Mouse (Mus musculus): Measurements from ENCODE around the gene Itpr3.
A peak's percentile ranks its signal among the peaks of the same experiment; 100 is the strongest.

Gene Itpr3

DNA sequence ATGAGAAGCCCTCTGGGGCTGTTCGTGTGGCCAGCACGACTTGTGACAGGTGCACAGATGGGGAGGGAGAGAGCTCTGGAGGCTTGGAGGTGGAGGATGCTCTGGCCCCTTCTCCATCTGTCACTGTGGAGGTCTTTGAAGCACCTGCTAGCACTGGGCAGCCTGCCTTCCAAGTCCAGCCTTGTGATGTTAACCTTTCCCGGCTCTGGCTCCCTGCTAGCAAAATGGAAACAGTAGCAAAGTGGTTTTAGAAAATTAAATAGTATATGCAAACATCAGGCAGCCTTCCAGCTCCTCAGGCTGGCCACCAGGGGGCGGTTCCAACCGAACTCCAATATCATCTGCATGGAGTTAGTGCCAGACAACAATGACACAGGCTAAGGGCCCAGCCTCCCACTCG, 14.5 kb downstream of the Itpr3 start:
- DNase-seq (ENCODE audit: low spot score), result peak; percentile 45

DNA sequence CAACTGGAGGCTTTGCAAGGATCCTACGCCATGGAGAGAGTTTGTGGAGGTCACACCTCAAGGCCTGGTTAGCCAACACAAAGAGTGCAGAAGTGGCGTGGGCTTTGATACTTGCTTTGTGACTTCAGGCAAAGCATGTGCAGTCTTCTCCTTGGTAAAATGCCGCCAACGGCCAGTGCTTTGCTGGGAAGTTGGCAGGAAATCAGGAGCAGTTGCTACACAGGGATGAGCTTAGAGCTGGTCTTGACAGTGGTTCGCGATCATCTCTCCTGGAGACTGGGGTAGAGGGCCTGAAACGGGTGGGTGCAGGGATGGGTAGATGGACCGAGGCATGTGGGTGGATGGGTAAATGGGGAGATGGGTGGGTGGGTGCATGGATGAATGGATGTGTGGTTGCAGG, 15.3 kb downstream of the Itpr3 start:
- no peak for DNase-seq (ENCODE audit: low spot score)

DNA sequence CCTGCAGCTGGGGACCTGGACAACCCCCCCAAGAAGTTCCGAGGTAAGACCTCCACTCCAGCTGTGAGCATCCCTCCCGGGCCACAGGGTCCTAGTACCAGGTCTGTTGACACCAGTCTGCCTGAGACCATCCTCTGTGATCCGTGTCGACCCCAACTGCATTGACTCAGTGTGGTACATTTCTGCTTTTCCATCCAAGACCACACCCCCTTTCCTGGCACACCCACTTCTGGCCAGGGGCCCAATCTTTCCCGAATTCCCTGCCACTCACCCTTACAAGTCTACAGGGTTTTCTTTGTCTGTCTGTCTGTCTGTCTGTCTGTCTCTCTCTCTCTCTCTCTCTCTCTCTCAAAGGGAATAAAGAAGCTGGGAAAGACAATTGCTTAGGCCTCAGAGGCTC, 16.0 kb downstream of the Itpr3 start:
- no peak for DNase-seq (ENCODE audit: low spot score)

DNA sequence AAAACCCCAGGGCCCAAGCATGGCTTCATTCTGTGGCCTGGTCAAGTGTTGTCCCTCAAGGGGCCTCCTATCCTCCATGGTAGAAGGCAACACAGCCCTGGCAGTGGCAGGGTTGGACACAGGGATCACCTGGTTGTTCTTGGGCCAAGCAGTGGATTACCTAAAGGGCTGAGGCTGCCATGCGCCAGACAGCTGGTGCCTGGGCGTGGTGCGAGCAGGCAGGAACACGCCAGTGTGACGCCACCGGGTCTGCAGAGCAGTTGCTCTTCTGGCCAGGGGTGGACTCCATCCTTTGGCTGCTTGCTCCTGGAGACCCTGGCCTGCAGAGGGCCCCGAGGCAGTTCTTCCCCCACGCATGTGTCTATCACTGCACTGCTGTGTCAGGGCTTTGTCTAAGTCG, 16.7 kb downstream of the Itpr3 start:
- peak; percentile 76 for DNase-seq (ENCODE audit: low spot score)

DNA sequence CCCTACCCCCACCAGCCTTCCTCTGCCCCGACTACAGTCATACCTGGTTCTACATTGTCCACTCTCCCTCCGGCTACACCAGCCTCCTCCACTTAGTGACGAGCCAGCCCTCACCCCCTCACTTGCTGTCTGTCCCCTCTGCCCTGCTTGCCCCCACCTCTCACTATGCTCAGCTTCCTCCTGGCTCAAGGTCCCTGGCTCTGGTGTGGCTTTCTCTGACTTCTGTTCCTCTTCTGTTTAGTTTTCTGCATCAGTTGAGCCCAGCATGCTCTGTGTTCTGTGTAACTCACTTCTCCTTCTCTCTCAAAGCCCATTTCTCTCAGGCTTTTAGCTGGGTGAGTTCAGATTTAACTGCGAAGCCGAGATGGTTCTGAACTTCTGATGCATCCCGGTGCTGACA, 17.1 kb downstream of the Itpr3 start:
- DNase-seq (ENCODE audit: low spot score), result no peak

DNA sequence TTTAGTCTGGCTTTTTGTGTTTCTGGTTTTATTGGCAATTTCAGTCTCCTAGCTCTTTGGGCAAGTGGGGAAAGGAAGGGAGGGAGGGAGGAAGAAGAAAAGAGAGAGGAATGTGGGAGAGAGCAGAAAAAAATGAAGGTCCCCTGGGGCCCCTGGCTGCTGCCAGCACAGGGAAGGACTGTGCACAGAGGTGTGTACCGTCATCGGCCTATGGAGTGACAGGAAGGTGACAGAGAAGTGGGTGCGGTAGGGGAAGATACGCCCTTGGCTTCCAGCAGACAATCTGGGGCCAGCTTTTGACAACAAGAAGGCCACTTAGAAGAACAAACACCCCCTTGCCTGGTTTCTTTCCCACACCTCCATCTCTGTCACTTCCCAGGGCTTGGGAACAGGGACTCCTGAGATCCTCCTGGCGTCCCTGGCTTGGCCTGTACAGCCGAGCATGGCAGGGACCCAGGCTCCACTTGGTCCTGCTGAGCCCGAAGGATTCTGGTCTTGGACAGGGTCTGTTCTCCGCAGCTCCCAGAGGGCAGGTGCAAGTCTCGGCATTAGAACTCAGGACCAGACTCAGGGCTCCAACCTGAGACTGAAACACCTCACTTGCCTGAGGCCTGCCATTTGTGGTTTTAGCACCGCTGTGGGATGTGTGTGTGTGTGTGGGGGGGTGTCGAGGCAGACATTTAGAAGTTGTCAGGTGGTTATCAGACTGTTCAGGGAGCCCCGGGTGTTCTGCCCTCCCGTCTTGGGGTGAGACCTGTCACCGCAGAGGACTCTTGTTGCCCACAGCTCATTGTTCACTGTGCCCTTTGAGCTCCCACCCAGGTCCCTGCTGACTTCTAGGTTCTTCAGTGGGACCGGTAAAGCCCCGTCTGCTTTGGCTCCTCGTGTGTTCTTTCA, 18.0 kb downstream of the Itpr3 start:
- DNase-seq (ENCODE audit: low spot score), result no peak

DNA sequence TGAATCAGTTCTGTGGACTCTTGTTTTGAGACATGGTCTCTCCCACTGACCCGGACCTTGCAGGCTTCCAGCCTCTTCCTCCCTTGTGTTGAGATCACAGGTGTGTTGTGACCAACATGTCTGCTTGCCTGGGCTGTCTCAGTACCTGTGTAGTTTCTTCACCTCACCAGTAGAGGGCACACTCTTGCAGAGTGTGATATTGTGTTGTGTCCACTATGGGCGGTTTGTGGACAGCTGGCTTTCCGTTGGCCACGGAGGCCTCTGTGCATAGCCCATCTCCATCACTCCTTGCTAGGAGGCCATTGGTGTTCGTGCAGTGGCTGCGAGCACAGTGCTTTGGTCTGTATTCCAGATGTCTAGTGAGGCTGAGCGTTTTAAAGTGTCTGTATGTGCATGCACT, 20.0 kb downstream of the Itpr3 start:
- DNase-seq (ENCODE audit: low spot score), result no peak

DNA sequence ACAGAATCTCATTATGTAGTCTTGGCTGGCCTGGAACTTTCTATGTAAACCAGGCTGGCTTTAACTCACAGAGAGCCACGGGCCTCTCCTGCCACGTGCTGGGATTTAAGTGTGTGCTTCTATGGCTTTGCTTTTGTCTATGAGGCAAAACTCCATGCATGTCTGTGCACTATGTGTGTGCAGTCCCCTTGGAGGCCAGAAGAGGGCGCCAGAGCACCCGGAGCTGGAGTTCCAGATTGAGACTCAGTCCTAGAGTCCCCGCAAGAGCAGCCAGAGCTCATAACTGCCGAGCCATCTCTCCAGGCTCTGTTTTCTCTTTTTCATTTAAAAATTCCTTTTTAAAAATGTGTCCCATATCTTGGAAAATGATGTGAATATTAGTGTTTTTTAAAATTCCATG, 20.8 kb downstream of the Itpr3 start:
- DNase-seq (ENCODE audit: low spot score), result no peak

DNA sequence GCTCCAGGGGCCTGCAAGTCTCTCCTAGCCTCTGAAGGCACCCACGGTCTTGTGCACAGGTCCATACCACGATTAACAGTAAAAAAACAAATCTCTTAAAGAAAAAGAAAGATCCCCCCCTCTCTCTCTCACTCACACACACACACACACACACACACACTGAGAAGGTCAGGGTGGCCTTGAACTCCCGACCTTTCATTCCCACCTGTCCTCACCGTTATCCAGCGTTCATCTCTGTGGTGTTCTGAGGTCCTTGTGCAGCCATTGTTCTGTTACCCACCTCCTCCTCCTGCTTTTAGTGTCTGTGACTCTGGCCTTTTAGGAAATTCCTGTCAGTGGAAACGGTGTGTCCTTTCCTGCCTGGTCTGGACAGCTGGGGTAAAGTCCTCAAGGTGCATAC, 21.4 kb downstream of the Itpr3 start:
- no peak for DNase-seq (ENCODE audit: low spot score)

DNA sequence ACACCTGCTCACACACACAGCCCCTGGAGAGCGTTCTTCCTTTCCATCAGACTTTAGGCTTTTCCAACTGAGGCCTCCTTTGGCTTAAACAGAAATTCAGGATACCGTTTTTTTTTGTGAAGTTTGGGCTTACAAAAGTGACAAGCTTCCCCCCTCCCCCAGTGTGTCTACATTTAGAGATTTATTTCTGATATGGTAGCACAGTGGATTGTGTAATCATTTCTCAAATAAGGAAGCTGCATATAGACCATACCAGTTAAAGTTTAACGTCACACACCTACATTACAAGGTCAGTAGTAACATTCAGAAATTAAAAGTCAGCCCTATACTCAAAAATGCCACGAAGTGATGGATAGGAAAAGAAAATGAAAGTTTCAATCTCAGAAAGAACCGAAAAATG, 24.8 kb downstream of the Itpr3 start:
- DNase-seq (ENCODE audit: low spot score), result no peak

DNA sequence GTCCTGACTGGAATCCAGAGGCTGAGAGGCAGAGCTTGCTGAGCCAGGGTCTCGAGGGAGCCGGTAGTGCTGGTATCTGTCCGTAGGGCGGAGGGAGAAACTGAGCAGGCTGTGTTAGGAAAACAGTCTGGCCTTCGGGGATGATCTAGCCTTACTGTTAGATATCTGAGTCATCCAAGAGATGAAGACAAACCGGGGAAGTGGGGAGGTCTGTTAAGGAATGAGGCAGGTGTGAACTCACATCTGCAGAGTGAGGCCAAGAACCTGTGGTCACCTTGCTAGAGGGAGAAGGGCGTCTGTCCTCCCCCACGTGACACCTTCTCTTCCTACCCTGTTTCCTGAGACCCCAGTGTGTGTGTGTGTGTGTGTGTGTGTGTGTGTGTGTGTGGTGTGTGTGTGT, 25.7 kb downstream of the Itpr3 start:
- no peak for DNase-seq (ENCODE audit: low spot score)

DNA sequence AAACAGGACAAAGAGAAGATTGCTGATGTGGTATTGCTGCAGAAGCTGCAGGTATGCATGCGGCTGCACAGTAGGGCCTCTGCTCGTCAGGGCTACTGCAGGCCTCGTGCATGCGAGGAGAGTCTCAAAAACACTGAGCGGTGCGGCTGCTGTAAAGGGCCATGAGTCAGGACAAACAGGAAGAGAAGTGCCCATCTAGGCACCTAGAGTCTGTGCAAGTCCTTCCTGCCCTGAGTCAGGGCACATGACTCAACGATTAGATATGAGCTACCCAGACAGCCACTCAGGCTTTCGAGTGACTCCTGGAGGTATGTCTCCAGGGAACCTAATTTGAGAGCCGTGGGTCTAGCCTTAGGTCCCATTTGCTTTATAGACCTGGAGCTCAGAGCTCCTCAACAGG, 26.5 kb downstream of the Itpr3 start:
- DNase-seq (ENCODE audit: low spot score), result peak; percentile 51

DNA sequence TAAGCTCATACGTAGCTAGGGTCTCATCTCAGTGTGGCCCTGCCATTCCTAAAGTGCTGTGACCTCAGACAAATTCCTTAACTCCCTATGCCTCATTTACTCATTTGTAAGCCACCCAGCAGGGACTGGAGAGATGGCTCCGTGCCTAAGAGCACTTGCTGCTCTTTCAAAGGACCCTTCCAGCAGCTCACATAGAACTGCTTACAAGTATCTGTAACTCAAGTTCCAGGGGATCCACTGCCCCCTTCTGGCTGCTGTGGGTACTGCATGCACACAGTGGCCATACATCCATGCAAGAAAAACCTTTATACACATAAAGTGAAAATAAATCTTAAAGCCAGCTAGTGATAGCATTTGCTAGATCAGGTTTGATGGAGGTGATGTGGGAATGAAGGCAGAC, 28.6 kb downstream of the Itpr3 start:
- DNase-seq (ENCODE audit: low spot score), result peak; percentile 51

DNA sequence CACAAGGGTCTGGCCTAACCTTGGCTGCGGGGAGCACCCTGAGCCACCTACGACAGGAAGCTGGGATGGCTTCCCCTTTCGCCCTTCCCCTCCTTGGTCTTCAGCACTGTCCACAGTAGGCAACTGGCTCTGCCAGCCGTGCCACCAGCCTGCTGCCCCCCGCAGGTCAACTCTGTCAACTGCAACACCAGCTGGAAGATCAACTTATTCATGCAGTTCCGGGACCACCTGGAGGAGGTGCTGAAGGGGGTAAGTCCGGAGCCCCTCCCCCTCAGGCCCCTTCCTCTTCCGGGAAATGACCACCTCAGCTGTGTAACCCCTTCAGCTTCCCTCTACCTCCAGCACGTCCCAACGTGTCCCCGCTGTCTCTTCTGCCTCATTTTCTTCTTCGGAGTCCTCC, 30.3 kb downstream of the Itpr3 start:
- DNase-seq (ENCODE audit: low spot score), result no peak

DNA sequence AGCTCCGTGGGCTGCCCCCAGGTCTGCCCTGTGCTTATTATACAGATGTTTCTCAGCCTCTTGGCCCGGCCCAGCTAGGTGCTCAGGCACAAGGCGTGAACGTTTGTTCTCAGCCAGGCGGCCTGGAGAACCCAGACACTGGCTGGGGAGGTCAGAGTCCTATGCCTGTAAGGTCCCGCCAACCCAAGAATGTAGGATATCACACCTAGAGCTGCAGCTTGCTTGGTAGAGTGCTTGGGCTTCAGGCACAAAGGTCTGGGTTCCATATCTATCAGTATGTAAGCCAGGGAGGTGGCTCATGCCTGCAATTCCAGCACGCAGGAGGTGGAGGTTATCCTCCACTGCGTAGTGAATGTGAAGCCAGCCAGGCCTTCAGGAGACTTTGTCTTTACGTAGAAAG, 33.0 kb downstream of the Itpr3 start:
- DNase-seq (ENCODE audit: low spot score), result no peak

DNA sequence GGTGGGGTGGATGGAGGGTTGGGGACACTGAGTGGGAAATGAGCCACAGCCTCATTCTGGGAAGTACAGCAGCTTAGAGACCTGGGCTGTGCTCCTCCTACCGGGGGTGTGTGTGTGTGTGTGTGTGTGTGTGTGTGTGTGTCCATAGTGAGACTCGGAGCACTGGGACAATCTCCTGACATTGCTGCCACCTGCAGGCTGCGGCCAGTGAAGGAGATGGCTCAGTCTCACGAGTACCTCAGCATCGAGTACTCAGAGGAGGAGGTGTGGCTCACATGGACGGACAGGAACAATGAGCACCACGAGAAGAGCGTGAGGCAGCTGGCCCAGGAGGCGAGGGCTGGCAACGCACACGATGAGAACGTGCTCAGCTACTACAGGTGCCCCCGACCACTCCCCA, 38.6 kb downstream of the Itpr3 start:
- DNase-seq (ENCODE audit: low spot score), result peak; percentile 62

DNA sequence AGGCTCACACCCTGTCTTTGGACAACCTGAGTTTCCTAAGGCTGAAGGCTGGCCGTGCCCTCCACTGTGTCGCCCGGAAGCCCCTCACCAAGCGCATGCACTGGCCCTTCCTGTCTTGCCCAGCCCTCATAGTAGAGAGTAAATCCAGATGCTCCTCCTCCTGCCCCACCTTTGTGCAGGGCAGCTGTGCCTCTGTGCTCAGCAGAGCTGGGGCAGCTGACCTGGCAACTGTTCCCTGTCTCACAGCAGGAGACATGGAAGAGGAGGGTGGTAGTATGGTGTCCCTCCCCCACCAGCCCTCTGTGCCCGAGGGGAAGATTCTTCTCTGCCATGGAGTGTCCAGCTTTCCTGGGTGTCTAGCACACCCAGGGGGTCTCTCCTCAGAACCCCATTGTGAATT, 44.6 kb downstream of the Itpr3 start:
- no peak for DNase-seq (ENCODE audit: low spot score)

DNA sequence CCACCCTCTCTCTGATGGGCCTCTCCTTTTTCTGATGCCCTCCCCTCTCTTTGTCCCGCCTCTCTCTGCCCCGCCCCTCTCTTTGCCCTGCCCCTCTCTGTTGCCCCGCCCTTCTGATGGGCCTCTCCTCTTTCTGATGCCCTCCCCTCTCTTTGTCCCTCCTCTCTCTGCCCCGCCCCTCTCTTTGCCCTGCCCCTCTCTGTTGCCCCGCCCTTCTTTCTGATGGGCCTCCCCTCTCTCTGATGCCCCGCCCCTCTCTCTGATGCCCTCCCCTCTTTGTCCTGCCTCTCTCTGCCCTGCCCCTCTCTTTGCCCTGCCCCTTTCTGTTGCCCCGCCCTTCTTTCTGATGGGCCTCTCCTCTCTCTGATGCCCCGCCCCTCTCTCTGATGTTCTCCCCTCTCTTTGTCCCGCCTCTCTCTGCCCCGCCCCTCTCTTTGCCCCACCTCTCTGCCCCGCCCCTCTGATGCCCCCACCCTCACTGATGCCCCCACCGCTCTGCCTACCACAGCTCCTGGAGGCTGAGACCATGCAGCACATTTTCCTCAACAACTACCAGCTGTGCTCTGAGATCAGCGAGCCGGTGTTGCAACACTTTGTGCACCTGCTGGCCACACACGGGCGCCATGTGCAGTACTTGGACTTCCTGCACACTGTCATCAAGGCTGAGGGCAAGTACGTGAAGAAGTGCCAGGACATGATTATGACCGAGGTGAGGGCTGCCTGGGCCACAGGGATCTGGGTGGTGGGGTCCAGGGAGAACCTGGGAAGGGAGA, 48.8 kb downstream of the Itpr3 start:
- no peak for DNase-seq (ENCODE audit: low spot score)

DNA sequence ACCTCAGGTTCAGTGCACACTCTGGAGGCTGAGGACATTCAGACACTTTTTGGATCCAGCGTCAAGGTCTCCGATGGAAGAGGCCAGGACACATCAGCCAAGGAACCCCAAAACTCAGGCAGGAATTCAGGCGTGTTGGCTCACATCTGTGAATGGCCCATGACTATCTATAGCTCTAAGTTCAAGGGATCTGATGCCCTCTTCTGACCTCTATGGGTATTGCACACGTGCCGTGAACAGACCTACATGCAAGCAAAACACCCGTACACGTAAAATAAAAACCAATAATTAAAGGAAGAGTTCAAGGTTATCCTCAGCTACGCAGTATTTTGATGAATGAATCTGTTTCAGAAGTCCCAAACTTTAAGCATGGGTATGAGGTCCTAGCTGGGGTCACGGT, 49.6 kb downstream of the Itpr3 start:
- no peak for DNase-seq (ENCODE audit: low spot score)

DNA sequence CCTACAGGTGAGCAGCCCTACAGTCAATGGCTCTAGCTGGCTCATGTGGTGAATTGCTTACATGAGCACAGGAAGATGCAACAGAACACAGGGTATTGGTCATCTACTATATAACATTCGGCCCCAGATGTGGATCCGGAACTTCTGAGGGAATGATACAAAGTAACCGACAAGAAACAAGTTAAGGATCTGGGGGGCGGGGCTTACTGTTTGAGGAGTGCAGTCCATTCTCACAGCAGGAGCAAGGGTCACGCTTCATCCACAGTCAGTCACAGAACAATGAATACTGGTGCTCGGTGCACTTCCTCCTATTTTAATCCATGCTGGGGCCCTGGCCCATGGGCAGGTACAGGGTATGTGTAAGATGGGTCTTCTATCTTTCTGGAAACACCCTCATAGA, 50.8 kb downstream of the Itpr3 start:
- DNase-seq (ENCODE audit: low spot score), result no peak

DNA sequence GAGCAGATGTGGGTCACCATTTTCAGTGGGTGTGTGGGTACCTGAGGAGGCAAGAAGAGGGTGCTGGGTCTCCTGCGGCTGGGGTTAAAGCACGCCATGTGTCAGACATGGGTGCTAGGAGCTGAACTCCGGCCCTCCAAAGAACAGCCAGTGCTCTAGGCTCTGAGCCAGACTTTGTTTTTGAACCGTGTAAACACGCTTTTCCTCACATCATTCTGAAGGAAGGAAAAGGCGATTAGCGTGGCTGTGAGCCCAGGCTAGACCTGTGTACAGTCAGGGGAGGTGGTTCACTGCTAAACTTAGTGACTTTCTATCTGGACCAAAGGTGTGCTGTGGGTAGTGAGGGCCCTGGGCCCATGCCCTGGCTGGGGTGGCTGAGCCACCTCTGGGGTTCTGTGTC, 53.0 kb downstream of the Itpr3 start:
- DNase-seq (ENCODE audit: low spot score), result no peak

DNA sequence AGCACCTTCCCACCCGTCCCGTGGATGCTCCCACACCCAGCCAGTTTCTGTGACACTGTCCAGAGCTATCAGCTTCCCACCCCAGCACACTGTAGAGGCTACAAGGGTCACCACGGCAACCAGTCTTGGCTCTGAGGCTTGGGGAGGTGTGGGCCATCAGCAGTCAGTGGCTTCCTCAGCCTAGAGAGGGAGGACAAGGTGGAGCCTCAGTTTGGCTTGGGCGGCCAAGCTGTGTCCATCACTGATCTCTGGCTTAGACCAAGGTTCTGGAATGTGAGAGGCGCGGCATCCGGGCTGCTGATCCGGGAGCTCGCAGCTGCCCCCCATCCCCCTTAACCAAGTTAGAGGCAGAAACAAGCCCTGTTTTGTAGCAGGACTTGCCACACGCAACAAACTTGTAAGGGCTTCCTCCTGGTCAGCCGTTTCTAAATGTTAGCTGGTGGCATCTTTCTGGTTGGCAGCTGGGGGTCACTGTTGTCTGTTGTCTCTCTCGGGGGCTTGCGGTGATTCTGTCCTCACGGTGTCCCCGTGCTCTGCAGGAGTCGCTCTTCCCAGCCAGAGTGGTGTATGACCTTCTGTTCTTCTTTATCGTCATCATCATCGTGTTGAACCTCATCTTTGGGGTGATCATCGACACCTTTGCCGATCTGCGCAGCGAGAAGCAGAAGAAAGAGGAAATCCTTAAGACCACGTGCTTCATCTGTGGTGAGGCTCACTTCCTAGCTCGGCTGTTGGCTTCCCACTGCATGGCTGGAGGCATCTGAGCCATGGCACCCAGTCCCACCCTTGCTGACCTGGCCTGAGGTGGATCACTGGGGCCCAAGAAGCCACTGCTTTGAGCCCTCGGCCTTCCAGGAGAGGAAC, 61.8 kb downstream of the Itpr3 start:
- DNase-seq (ENCODE audit: low spot score), result peak; percentile 36

DNA sequence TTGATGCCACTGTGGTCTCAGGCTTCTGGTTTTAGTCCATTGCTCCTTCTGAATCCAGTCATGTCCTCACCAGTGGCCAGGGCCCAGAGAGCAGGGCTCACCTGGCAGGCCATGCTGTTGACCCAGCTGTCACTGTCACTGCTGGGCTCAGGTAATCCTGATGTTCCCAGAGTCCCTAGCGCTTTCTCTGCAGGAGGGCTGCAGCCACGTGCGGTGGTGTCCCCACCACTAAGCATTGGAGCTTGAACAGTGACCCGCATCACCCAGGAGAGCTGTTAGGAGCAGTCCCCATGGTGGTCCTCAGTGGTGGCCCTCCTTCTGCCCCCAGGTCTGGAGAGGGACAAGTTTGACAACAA, 62.4 kb downstream of the Itpr3 start:
- no peak for DNase-seq (ENCODE audit: low spot score)

Measured in urinary bladder, postnatal 14 days (tissue).